Mouse (Mus musculus) frontal cortex, postnatal 10 days (tissue): ENCODE measurements around the gene Olfr523.
A peak's percentile ranks its signal among the peaks of the same experiment; 100 is the strongest.
"Not testable (repeated sequence)": the region's sequence is repeated elsewhere in the genome, so short reads cannot be mapped to it uniquely, and the experiment has no call there.

Experiments used
- DNase-seq, 2 experiments: peaks; one replicate each; pipeline ENCODE4 v3.0.0; 2022; ENCODE audit warnings: low spot score in 2 of 2, mixed read lengths in 1 of 2

Olfr523 gene

DNA sequence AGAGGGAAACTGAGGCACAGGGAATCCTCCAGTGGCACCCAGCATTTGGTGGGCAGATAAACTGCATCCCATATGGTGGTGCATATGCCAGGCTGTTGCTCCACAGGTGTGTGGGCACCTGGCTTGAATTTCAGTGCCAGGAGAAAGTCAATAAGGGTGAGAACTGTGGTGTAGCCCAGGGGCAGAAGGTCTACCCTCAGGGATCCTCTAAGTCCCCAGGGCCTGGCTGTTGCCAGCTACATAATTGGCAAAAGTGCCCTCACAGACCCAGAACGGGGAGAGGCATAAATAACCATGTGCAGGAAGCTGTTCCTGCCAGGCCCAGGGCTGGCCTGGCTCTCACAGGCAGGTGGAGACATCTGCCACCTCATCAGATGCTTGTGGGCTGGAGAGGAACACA lies at the start of gene Olfr523:
Olfr523 (plus strand) TSS at position 282 of the 400 bp plus-strand sequence.
- no peak for DNase-seq

GRCm38 (mm10) chr7:140124382-140124781 lies 48.6 kb upstream of the Olfr523 start:
- DNase-seq, result no peak

DNA sequence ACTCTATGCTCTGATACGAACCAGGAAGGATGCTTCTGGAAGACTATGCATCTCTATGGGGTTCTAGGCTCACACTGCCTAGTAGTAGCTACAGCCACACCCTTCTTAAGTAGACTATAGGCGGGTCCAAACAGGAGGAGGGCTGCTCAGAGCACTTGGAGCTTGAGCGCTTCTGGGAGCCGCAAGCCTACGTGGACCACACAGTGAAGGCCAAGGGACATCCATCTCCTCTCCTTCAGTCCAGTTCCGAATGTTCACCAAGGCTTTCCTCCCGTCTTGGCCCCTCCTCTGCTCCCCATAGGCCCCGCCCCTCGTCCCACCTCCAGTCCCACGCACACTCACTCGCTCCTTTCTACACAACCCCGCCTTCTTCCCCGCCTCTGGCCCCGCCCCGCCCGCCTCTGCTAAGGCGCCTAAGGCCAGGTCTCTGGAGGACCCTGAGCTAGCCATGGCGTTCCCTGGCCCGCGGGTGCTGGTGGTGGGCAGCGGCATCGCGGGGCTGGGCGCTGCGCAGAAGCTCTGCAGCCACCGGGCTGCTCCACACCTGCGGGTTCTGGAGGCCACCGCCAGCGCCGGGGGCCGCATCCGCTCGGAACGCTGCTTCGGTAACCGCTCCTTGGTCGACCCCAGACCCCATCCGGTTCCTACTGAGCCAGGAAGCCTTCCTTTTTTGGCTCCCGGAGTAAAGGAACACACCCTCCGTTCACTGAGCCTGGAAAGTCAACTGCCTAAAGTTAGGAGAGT lies 47.6 kb upstream of the Olfr523 start:
- DNase-seq, result peak; percentile 85 to 86

DNA sequence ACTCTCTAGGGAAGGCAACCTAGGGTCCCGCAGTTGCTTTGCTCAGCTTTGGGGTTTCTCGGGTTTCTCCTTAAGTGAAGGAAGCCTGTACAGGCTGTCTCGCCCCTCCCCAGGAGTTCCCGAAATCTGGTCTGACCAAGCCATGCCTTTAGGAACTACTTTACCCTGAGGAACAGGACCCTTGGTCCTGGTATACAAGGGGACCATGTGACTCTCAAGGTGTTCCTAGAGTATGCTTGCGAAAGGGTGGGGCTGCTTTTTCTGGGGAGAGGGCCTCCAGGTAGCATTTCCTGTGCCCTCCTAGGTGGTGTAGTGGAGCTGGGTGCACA lies 47.0 kb upstream of the Olfr523 start:
- DNase-seq, result no peak

DNA sequence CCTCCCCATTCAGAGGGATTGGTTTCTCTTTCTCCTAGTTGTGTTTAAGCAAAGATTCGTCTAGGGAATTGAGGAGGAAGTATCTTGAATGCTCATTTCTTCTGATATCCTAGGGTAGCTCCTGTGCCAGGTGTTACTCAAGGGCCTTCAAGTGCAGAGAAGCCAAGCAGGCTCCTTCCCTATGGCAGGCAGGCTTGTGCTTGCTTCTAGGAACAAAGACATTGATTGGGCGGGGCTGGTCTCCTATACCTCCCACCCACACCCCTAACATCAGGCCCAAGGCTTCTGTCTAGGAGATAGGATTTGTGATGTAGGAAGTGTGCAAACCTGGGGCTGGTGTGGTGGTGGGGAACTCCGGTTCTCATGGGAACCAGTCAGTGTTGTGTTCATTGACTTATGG lies 46.1 kb upstream of the Olfr523 start:
- no peak for DNase-seq

- no peak for DNase-seq
These were observed 45.1 kb upstream of the Olfr523 start for GRCm38 (mm10) chr7:140127911-140128310.

GRCm38 (mm10) chr7:140132184-140132583 lies 40.8 kb upstream of the Olfr523 start:
- DNase-seq, result not testable (repeated sequence)

- DNase-seq, result not testable (repeated sequence)
These were observed 39.0 kb upstream of the Olfr523 start for GRCm38 (mm10) chr7:140134033-140134432.

DNA sequence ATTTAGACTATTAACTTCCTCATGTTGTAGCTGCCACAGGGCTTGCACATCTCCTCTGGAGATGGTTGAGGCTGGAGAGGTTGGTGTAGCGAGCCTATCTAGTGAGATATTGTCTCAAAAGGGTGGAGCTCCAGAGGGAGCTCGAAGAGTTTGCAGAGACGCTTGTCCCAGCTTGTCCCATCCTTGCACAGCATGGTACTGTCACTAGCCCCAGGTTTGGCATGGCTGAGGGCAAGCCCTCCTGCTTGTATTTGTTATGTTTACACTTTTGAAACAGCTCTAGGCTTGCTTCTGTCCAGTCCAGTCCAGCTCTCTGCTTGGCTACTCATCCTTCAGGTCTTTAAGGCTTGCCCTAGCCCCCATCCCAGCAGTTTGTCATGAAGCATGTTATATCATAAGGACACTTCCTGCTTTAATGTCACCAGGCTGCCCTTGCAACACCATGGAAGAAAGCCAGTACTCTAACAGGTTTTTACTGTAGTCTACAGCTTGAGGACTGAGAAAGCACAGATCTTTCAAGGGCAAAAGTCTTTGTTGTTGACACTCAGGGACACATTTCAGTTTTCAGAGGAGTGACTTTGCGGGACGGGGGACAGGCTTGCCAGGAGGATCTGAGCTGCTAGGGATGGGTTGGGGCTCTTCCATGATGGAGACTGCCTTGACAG lies 37.8 kb upstream of the Olfr523 start:
- no peak for DNase-seq

DNA sequence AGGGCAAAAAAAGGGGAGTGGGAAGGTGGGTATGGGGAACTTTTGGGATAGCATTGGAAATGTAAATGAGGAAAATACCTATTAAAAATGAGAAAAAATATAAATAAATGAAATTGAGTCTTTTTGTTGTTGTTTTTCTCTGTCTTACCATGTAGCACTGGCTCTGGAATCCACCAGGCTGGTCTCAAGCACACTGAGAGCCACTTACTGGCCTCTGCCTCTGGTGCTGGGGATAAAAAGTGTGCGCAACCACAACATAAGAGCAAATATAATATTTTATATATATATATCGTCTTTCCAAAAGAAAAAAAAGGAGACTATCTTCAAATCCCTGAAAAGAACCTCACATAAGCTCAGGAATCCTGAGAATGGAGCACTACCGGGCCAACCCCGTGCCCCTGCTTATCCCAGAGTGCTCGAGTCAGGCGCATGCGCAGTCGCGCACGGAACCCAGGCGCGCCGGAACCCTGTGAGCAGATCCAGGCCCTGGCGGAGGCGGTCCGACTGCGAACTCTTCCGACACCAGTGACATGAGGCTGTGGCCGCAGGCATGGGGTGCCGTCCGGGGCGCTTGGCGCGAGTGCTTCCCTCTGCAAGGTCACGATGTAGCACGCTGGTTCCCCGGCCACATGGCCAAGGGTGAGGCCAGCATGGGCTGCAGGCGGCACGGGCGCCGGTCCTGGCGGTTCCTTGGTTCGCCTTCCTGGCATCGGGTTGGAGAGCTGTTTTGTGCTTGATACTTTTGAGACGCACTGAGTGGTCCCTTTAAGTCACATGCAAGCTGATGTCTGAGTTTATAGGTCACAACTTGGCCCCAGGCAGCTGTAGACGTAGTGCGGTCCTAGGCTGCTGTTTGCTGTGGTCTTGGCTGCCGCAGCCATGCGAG lies 35.6 kb upstream of the Olfr523 start, which contains the start of gene Mtg1:
Mtg1 (plus strand) TSS at position 430 of the 886 bp plus-strand sequence.
- peak; percentile 95 to 97 for DNase-seq

GRCm38 (mm10) chr7:140138021-140138310 lies 35.1 kb upstream of the Olfr523 start:
- DNase-seq, result no peak

DNA sequence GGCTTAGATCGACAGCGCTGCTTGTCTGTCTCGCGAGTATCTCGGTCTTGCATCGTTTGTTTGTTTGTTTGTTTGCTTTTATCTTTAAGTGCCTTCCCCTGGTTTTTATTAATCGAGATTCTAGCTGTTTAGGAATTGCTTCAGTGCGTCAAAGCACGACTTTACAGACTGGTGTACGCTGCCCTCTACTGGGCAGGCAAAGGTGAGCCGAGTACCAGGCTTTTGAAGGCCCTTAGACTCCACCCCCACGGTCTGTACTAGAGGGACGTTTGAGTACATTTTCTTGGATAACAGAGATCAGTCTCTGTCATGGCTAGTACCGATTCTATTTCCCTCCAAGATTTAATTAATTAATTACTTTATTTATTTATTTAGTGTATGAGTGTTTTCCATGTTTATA lies 31.7 kb upstream of the Olfr523 start:
- DNase-seq, result peak in 1 of 2 experiments; percentile 41

DNA sequence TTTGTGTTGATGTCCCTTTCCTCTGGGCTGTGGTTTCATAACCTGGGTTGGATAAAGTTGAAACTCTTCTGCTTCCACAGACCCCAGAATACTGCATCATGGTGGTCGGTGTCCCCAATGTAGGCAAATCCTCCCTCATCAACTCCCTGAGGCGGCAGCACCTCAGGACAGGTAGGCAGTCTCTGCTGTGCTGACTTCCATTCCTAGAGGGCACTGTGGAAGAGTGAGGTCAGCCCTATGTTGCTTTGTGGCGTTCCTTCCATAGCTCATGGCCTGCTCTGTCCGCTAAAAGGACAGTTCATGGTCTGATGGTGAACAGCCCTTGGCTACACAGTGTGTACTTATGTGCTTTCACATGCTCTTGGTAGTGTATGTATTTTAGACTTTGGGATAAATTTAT lies 28.5 kb upstream of the Olfr523 start:
- DNase-seq, result no peak

DNA sequence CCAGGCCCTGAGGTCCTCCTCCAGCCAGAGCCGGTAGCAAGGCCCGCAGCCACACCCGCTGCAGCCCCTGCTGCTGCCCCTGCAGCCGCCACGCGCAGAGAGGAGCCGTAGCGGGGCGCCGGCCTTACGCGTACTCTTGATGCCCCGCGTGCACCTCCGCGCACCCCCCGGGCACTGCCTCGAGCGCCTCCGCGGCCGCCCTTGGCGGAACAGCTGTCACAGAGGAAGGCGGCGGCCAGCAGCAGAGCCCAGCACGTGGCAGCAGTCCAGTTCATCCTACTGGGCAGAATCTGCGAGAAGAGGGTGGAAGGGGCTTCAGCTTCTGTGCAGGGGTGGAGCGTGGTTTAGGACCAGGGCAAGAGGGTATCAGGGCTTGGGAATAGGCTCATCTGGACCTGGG lies 19.6 kb upstream of the Olfr523 start:
- DNase-seq, result peak; percentile 53 to 54

- DNase-seq, result no peak
These were observed 19.2 kb upstream of the Olfr523 start for GRCm38 (mm10) chr7:140153829-140154217.

- DNase-seq, result peak; percentile 70
These were observed 18.6 kb upstream of the Olfr523 start, which contains the start of gene Sprn for GRCm38 (mm10) chr7:140154218-140154927. TSS of gene Sprn (minus strand) at chr7:140154877.

- DNase-seq, result no peak
These were observed 12.7 kb upstream of the Olfr523 start for GRCm38 (mm10) chr7:140160363-140160762.

DNA sequence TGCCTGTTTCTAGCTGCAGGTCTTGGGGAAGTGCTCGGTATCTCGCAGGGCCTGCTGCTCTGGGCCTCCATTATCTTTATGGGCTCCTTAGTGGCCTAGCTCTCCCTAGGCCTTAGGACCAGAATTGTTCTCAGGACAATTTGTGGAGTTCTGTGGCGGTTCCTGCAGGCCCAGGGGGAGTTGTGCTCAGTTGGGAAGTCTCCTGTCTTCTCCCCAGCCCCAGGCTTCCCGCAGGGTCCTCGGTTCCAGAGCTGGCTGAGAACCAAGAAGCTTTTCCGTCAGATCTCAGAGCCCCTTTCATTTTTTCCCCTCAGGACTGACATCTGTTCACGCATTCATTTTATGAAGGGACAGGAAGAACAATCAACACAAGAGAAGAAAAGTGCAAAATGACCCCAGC lies 8.4 kb upstream of the Olfr523 start, which contains the start of gene Olfr522:
Olfr522 (minus strand) TSS at position 101 of the 400 bp plus-strand sequence.
- no peak for DNase-seq

- no peak for DNase-seq
These were observed 5.1 kb upstream of the Olfr523 start for GRCm38 (mm10) chr7:140167950-140168349.

DNA sequence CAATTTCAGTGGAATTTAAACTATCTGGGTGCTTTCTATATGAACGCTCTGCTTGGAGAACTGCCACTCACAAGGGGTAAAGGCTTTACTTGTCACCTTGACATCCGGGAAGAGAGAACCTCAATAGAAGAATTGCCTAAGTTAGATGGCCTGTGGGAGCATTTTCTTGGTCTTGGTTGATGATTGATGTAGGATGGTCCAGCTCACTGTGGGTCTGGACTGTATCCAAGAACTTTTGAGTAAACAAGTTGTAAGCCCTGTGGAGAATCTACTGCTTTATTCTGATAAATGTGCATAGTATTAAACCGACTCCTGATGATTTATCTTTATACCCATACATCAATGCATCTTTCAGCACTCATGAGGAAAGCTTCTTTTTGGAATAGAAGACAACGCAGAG lies 3.6 kb upstream of the Olfr523 start:
- DNase-seq, result no peak

GRCm38 (mm10) chr7:140170863-140171262 lies 2.2 kb upstream of the Olfr523 start:
- no peak for DNase-seq

DNA sequence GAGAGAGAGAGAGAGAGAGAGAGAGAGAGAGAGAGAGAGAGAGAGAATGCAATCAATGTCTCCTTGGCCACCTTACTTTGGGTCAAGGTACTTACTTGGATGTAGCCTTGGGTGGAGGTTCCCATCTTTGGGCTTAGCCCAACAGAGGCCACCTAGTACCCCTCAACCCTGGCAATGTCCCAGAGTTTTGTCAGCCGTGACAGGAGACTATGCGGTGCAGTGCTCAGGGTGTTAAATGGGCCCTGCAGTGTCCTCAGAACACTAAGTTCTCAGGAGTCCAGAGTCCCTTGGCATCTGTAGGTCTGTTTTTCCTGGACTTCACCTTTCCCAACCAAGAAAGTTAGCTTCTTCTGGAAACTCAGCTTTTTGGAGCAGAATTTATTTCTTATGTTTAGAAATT lies 6.2 kb downstream of the Olfr523 start:
- no peak for DNase-seq
